Mouse (Mus musculus) liver, adult 2 months (tissue): ENCODE data around the gene Lrrtm3.

Source experiments
- CTCF ChIP-seq: fragments of 200-500 bp; IDR thresholded peaks from 2 replicates; pipeline ENCODE4 v1.5.1; 2011; ENCODE audit warnings: low read depth, low read length, control low read depth
- POLR2A ChIP-seq: fragments of 200-500 bp; IDR thresholded peaks from 2 replicates; pipeline ENCODE4 v1.6.1; 2011; ENCODE audit warnings: low read length, control low read depth; ENCODE audit not compliant: insufficient read depth; ENCODE audit errors: extremely low read depth

- TF ChIP-seq CTCF (no peak), POLR2A (no peak)
Measured at GRCm38 (mm10) chr10:64115246-64115645, 25.2 kb upstream of the Lrrtm3 start.
